Mouse (Mus musculus): ENCODE results near the gene Adarb1.
"Not testable (repeated sequence)": the region's sequence is repeated elsewhere in the genome, so short reads cannot be mapped to it uniquely, and the experiment has no call there.

Adarb1 gene

DNA sequence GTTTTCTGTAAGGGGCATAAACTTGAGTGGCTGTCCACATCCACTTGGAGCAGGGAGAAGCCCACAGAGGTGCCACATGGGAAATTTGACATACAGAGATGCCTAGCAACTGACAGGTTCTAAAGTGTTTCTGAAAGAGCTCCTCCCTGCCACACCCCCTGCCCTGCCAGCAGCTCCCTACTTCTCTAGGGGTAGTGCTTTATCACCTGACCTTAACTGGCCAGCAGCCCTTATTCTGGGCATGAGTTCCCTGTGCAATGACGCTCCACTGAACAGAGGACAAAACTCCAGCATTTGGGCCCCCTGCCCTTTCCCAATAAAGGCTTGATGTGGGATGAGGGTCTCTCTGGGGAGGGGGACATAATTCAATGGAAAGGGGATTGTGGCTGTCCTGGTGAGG is 97.1 kb downstream of the Adarb1 start:
- DNase-seq (ENCODE audit: low spot score in 2 of 2) = no peak

DNA sequence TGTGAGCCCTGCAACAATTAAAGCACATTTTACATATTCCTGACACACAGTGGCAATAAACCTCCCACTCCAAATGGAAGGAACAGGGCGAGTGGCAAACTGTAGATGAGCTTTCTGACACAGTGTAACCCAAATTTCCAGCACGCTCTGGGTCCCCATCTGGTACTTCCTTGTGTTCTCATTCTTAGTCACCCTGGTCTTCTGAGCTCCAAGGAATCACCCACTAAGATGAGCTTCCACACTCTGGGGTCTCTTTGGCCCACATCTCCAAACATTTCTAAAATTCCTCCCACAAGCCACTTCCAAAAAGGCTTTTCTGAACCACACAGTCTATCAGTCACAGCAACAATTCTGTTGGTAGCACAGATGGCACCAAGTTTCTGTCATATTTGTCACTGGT is 102.4 kb downstream of the Adarb1 start:
- no peak for DNase-seq (ENCODE audit: low spot score in 2 of 2)

DNA sequence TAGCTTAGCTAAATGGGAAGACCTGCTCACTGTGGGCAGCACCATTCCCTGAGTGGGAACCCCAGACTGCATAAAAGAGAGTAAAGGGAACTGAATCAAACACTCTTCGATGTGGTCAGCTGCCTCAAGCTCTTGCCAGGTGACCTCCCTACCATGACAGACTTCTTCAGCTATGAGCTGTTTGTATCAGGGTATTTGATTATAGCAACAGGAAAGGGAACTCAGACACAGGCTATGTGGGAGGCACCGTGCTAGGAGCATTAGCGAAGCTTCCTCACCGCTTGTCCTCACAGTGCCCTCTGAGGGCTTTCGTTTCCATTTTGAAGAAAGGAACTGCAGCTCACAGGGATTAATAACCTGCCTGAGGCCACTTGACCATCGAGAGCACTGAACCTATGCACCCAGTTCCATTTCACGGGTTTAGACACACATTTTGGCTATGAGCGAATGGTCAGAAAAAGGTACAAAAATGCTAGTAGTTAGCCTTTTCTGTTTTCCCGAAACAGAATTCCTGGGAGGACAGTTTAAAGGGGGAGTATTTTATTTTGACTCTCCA is 103.3 kb downstream of the Adarb1 start:
- no peak for DNase-seq (ENCODE audit: low spot score in 2 of 2)

DNA sequence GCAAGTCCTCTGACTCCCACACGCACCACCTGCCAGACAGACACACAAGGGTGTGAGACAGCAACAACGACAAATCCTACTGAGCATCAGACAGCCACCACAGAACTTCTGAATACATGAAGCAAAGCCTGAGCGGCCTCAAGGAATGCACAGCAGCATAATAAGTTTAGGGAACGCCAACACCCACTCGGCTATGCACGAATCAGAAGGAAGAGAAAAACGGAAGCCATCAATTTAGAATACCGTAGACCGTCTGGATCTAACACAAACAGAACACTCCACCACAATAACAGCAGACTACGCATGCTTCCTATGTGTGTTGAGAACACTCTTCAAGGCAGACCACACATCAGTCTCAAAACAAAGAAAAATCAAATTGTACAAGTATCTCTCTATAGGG is 109.1 kb downstream of the Adarb1 start:
- no peak for DNase-seq (ENCODE audit: low spot score in 2 of 2)

DNA sequence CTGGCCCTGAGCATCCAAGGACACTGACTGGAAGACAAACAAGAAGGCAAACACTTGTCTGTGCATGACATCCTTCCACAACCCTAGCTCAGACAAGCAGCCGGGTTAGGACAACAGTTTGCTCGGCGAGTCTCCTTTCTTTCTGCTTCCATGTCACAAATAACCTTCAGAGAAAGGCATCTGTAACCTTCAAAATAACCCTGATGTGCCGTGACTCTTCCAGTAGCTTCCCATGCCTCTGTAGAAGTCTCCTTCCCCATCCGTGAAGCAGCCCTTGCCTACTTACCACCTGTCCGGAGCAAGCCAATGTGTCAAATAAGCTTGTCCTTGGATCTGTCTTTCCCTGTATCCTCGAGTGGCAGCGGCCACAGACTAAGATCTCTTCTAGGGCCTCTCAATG is 112.3 kb downstream of the Adarb1 start:
- no peak for DNase-seq (ENCODE audit: low spot score in 2 of 2)

DNA sequence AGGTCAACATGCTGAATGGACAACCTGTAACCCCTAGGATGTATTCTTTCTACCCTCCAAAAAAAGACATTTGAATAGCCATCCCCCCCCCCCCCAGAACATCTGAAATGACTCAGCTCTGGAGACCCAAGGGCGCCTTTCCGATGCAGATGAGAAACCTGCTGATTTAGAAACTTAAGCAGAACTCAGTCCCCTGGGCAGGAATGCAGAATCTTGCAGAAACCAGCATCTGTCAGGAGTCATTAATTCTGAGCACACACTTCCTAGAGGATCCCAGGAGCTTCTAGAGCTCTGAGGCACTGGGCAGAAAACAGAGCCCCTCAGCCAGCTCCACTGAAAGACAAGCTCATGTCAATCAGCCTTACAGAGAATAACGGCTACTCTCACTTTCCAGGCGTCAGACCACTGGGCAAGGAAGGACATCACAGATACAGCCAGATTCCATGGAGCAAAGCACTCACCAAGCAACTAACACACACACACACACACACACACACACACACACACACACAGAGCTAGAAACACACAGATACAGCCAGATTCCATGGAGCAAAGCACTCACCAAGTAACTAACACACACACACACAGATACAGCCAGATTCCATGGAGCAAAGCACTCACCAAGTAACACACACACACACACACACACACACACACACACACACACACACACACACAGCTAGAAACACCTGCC is 113.1 kb downstream of the Adarb1 start:
- no peak for DNase-seq (ENCODE audit: low spot score in 2 of 2)

DNA sequence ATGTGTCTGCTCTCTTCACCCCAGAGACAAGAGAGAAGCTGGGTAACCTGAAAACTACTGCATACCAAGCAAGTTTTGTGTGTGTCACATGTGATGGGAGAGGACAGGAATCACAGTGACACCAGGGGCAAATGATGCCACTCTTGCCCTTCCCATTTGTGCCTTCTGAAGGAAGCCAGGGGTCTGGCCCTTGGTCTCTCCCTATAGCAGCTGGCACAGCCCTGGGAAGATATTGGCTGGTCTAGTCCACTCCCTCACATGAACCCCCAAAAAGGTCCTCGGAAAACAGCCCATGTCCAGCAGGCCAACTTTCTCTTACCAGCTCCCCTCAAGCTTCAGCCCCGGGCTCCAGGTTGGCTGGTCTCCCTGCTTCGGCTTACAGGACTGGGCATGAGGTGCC is 113.7 kb downstream of the Adarb1 start:
- DNase-seq (ENCODE audit: low spot score in 2 of 2) = no peak

DNA sequence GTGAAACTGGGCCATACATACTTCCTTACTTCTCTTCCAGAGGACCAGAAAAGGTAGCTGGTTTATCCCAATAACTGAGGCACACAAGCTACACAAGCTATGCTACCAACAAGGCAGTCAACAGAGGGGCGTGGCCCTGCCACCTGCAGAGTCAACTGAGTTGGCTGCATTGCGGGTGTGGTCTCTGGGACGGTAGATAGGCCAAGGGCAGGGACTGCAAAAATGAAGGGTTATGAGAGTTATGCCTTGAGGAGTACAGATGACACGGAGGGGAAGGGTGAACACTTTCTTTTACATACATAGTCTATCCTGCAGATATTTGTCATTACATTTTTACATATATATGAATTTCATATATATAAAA is 117.2 kb downstream of the Adarb1 start:
- no peak for DNase-seq (ENCODE audit: low spot score in 2 of 2)

DNA sequence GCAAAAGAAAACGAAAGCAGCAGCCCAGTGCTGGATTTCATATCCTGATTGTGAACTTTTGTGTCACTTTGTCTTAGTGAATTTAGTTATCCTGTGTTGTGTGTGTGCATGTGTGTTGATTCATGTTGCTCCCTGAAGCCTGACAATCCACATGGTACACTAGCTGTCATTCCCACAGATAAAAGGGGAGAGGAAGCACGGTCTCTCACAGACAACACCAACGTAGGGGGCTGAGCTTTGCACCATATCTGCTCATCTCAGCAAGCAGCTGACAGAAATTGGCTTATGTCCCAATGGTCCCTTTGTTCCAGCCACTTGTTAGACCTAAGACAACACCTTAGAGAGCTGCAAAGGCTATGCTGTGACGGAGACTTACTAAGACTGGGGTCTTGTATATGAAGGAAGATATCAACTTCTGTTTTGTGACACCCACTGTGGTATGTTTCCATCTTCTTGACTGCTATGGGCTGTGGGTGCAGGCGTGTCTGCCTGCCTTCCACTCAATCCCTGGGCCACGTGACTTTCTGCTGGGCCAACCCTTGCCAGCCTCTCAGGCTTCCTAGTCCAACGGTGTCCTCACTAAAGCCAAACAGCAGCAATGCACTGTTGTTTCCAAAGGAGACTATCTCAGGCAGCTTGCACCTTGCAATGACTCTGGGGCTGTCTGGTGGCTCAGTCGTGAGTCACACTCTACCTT is 117.7 kb downstream of the Adarb1 start:
- DNase-seq (ENCODE audit: low spot score in 2 of 2) = no peak

DNA sequence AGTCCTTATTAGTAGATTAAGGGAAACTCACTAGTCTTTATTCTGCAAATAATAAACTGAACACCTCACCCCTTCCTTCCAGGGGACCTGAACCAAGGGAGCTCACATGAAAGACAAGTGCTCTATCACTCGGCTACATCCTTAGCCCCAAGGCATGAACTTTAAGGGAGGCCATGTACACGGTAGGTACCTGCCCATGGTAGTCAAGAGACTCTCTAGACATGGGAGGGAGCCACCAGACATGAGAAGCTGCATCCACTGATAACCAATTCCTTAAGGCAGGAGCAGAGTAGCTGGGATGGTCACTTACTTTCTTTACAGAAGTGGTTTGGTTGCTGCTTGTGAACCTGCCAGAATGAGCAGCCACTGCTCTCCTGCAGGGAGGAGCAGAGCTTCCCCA is 118.9 kb downstream of the Adarb1 start:
- DNase-seq (ENCODE audit: low spot score in 2 of 2) = no peak

DNA sequence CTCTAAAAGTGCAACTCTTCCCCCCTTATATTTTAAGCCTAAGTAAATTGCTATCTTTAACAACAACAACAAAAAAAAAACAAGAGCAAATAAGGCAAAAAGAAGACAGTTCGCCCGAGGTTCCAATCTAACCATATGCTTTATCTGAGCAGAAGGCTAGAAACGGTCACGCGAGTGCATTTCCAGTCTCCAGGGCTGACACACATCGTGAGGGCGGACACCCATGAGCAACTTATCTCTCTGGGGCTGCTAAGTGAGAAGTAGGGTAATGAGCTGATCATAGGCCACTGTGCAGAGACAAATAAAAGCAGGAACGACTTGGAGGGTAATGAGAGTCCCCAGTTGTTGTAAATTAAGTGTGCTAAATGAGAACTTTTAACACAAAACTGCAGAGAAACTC is 119.4 kb downstream of the Adarb1 start:
- no peak for DNase-seq (ENCODE audit: low spot score in 2 of 2)

DNA sequence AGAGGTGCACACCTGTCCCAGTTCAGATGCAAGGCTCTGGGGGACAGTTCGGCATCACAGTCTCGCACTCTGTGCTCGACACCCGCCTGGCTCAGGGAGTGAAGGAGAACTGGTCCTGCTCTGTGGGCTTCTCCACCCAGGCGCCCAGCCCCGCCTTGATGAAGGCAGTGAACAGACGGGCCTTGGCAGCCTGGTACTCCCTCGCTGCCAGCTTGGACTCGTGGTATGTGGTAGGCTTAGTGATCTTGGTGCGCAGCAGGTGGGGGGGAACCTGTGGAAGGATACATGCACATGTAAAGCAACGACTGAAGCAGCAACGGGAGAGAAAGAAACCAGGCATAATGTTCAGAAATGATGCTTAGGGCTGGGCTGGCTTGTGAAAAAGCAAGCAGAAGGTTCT is 123.4 kb downstream of the Adarb1 start:
- DNase-seq (ENCODE audit: low spot score in 2 of 2) = no peak

DNA sequence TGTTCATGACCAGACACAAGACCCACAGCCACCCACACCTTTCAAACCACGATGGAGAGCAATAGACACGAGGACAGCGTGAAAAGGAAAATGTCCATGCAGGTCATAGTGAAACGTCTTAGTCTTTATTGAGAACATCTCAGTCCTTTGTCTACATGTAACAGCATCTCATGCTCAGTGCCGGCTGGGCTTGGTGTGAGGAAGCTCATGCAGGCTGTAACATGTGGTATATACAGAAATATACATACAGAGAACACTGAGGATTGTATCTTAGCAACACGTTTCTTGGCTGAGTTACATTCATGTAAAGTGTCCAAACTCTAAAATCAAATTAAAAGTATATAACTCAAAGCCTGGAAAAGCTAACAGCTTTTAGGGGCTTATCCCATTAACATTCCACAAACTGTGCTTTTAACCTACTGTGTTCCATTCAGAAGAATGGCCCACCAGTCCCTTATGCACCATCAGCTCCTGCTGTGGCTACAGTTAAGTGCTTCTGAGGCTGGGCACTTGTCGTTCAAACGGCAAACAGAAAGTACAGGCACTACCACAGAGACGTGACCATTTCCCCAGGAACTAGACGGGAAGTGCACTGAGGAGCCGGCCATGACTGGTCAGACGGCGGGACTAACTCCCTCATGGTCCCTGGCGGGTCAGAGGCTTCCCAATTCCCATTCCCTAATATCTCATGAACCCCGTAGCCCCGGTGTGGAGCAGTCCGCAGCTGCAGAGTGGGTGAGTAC is 127.3 kb downstream of the Adarb1 start:
- DNase-seq (ENCODE audit: low spot score in 2 of 2) = no peak

DNA sequence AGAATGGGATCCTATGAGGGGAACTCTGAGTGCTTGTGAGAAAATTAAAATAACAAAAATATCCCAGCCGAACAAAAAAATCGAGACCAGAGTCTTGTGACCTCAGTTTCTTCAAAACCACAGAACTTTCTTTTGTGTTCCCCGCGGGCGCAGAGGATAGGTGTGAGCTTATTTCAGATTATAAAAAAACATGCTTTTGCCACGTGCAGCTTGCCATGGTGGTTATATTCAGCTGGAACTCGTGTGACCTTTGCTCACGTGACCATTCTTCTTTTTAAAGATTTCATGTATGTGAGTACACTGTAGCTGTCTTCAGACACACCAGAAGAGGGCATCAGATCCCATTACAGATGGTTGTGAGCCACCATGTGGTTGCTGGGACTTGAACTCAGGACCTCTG is 128.5 kb downstream of the Adarb1 start:
- no peak for DNase-seq (ENCODE audit: low spot score in 2 of 2)

DNA sequence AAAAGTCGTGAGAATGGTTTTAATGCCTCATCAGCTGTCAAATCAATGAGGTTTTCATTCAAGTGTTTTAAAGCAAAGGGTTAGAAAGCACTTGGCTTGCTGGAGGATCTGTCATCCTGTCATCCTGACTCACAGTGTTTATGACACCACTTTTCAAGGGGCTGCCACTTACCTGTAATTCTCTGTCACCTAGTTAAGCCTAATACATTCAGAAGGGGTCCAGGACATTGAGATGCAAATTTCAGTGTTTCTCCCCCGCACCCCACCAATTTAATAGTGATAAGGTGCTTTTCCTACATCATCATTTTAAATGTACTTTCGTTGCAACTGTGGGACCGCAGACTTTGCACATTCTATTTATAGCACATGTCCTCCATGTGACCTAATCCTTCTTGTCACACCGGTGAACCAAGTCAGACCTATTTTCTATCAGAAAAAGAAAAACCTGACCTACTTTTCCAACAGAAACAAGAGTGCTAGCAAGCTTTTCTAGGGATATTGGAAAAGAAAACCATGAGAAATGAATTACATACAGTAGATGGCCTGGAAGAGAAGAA is 129.4 kb downstream of the Adarb1 start:
- DNase-seq (ENCODE audit: low spot score in 2 of 2) = no peak

DNA sequence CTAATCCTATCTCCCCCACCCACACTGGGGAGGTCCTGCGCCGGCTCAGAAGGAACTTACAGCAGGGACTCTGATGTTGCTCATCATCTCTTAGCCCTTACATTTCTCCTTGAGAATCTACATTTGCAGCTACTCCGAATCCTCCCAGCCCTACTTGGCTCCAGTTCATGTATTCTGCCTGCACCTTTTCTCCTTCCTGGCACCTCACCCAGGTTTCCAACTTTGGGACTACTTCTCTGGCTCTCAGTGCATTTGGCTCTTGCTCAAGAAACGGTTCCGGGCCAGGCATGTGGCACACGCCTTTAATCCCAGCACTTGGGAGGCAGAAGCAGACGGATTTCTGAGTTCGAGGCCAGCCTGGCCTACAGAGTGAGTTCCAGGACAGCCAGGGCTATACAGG is 130.4 kb downstream of the Adarb1 start:
- no peak for DNase-seq (ENCODE audit: low spot score in 2 of 2)

DNA sequence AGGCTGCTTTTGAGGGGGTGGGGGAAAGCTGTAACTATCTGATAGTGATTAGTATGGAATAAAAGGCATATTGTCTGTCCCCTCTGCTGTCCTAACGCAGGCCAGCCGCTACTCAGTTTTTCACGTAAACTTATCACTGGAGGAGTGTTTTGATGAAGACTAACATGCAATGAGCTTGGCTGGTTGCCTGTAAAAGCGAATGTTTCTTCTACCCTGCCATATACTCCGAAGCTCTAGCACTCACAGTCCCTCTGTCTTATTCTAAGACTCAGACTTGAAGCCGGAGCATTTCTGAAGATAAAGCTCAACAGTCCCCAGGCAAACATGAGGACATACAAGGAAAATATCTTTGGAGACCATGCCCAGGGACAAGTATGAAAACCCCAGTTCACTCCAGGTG is 133.2 kb downstream of the Adarb1 start:
- DNase-seq (ENCODE audit: low spot score in 2 of 2) = no peak

DNA sequence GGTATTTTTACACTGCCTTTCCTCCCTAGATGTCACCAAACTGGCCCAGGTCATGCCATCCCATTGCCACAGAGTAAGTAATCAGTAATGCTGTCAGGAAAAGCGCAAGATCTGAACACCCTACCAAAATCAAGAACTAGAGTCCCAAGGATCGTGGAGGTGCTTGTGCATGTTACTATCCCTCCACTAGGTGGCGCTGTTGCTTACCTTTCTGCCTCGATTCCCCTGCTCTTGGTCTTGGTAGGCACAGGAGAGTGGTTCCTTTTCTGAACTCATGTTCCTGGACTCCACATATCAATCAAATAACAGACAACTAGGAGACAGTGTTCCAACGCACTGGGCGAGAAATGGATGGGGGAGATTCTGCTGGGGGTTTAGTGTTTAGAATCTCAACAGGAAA is 135.2 kb downstream of the Adarb1 start:
- DNase-seq (ENCODE audit: low spot score in 2 of 2) = peak; percentile 40 to 43

DNA sequence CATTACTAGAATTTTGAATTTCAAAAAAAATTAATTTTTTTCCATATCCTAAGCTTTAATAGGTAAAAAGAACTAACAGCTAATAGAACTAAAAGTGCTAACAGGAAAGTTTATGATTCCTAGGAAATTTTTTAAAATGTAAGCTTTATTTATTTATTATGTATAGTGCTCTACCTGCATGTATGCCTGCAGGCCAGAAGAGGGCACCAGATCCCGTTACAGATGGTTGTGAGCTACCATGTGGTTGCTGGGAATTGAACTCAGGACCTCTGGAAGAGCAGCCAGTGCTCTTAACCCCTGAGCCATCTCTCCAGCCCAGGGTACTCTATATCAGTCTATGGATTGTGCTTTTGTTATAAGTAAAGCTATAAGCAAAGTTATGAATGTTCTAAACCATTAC is 136.0 kb downstream of the Adarb1 start:
- not testable (repeated sequence) for DNase-seq (ENCODE audit: low spot score in 2 of 2)

DNA sequence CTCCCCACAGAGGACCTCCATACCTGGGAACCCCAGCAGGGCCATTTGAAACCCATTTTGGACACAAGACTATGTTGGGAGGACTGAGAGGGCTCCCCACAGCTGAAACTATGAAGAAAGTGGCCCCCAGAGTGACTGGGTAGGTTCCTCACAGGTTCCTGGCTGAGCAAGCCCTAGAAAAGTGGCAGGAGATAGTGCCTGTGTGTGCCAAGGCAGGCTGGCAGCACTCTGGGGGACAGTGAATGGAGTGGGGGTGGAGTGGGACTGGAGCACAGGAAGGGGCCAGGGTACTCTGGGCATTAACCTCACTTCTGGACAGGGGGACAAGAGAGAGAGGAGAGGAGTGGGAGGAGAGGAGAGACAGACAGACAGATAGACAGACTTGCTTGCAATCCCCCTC is 144.3 kb downstream of the Adarb1 start:
- DNase-seq (ENCODE audit: low spot score in 2 of 2) = no peak

DNA sequence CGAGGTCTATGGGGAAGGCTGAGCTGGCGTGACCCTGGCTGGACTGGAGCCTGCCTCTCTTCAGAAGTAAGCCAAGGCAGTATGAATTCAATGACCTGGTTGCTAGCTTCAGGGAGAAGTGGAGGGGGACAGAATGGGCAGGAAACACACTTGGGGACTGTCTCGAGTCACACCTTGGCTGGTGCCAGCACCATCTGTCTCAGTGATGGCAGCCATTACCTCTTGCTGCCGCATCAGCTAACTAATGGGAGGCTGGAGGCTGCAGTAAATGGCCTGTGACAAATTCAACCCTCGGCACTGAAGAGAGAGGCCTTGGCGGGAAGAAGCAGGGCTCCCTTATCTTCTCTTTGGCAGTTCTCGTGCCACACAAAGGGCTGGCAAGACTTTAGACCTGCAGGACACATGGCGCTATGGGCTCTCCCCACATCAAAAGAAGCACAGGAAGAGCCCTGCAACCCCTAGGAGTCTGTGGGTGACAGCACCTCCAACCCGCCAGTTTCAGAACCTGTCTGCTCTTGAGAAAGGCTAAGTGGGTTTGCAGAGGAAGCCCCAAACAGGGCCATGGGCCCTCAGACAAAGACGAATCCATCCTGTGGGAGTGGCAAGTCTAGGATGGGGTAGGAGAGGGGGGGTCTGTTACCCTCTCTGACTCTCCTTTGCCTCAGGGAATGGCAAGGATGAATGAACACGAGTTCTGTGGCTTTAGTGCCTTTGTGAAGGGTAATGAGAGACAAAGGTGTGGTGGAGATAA is 144.9 kb downstream of the Adarb1 start:
- DNase-seq (ENCODE audit: low spot score in 2 of 2) = no peak

DNA sequence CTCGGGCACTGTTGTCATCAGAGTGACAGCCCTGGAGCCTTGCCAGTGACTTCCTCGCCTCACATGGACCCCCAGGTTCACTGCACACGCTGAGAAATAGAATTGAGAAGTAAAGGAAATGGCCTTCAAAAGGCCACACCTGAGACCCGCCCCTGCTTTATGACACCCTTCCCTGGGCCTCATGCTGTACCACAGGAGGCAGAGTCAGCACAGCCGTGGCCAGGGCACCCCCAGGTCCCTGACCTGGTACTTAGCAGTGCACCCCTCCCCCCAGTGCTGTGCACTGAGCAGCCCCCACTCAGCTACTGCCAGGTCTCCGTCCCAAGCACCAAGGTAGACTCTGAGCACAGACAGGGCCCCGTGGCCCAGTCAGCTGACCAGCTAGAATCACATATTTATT is 148.9 kb downstream of the Adarb1 start:
- DNase-seq (ENCODE audit: low spot score in 2 of 2) = no peak

Measured in urinary bladder, adult 18-20 months (tissue).